Mouse (Mus musculus): ENCODE data around the gene Pml. TPM values are rescaled to one million over a fixed set of nuclear protein-coding genes. Genes with fewer than 3 reads are reported as not detected.
"Not testable (repeated sequence)": the region's sequence is repeated elsewhere in the genome, so short reads cannot be mapped to it uniquely, and the experiment has no call there.

The Pml gene
- total RNA-seq, 2 experiments from 2014 or later: 13.0 to 18.2 TPM

GRCm38 (mm10) chr9:58272855-58273254 is 23.3 kb upstream of the Pml start:
- intact Hi-C loops (cut with DNase I): no loop called here
- no peak for DNase-seq (ENCODE audit: low spot score in 2 of 2)

- intact Hi-C loops (cut with DNase I): no loop called here
- DNase-seq (ENCODE audit: low spot score in 2 of 2): no peak
Measured at GRCm38 (mm10) chr9:58272068-58272541, 22.5 kb upstream of the Pml start.

GRCm38 (mm10) chr9:58271551-58271950 is 22.0 kb upstream of the Pml start:
- intact Hi-C loops (cut with DNase I): loop anchor here (2.0 kb wide), 1 partner anchor 45 kb away; no protein-coding TSS in a partner anchor

GRCm38 (mm10) chr9:58271109-58271508 is 21.5 kb upstream of the Pml start:
- intact Hi-C loops (cut with DNase I): loop anchor here (2.0 kb wide), 1 partner anchor 44 kb away; no protein-coding TSS in a partner anchor
- no peak for DNase-seq (ENCODE audit: low spot score in 2 of 2)

More at GRCm38 (mm10) chr9:58271551-58271950, 22.0 kb upstream of the Pml start:
- not testable (repeated sequence) for DNase-seq (ENCODE audit: low spot score in 2 of 2)

DNA sequence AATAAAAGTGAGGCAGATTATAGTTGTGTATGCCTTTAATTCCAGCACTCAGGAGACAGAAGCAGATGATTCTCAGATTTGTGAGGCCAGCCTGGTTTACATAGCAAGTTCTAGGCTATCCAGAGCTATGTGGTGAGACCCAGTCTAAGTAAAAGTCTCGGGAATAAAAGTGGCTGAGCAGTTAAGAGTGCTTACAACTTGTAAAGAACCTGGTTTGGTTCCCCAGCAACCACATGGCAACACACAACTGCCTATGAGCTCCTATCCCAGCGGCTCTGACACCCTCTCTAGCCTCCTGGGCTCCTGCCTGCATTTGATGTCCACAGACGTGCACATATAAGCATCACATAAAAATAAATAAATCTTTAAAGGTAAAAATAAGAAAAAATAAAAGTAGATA is 20.5 kb upstream of the Pml start:
- intact Hi-C loops (cut with DNase I): loop anchor here (2.0 kb wide), 1 partner anchor 43 kb away; no protein-coding TSS in a partner anchor
- DNase-seq (ENCODE audit: low spot score in 2 of 2): no peak

GRCm38 (mm10) chr9:58268384-58269313 is 19.1 kb upstream of the Pml start:
- intact Hi-C loops (cut with DNase I): no loop called here
- DNase-seq (ENCODE audit: low spot score in 2 of 2): peak; percentile 49 to 57

GRCm38 (mm10) chr9:58267046-58267445 is 17.5 kb upstream of the Pml start:
- intact Hi-C loops (cut with DNase I): no loop called here
- DNase-seq (ENCODE audit: low spot score in 2 of 2): no peak

DNA sequence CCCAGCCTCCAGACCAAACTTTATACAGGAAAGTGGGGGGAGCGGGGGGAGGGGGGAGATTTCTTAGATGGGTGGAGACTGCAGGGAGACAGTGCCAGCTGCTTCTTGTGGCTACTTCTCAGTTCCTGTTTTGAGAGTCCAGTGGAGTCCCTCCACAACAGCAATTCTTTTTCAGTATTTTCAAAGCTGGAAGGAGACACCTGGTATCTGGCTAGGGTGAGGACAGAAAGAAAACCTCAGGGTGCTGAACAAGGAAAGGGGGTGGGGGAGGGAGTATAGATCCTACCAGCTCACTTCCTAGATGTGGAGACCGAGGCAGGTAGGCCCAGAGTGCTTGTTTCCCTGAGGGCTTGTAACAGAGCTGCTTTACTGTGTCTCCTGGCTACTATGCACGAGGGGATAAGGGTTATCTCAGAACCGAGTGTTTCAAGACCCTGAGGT is 17.0 kb upstream of the Pml start:
- no peak for DNase-seq (ENCODE audit: low spot score in 2 of 2)
- intact Hi-C loops (cut with DNase I): no loop called here

DNA sequence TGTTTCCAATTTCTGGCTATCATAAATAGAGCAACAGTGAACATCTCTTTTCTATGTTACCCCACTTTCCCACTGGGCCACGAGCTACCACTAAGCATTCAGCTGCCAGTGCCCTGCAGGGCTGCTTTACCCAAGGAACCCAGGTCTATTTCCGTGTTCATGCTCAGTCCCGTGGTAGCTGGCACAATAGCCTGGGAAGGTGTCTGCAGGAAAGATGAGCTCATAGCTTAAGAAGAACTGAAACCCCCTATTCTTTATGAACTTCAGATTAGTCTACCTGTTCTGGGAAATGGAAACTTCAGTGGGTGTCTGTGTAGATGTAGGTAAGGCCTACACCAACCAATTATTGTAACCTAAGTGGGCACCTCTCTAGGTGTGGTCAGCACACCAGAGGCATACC is 15.8 kb upstream of the Pml start:
- DNase-seq (ENCODE audit: low spot score in 2 of 2): no peak
- intact Hi-C loops (cut with DNase I): no loop called here

- intact Hi-C loops (cut with DNase I): no loop called here
- peak in 1 of 2 experiments; percentile 52 for DNase-seq (ENCODE audit: low spot score in 2 of 2)
Measured at GRCm38 (mm10) chr9:58262507-58262906, 12.9 kb upstream of the Pml start.

- intact Hi-C loops (cut with DNase I): no loop called here
- no peak for DNase-seq (ENCODE audit: low spot score in 2 of 2)
Measured at GRCm38 (mm10) chr9:58255704-58256685, 6.4 kb upstream of the Pml start.

GRCm38 (mm10) chr9:58255105-58255504 is 5.5 kb upstream of the Pml start:
- DNase-seq (ENCODE audit: low spot score in 2 of 2): no peak
- intact Hi-C loops (cut with DNase I): no loop called here

GRCm38 (mm10) chr9:58253805-58254122 is 4.2 kb upstream of the Pml start:
- DNase-seq (ENCODE audit: low spot score in 2 of 2); intact Hi-C loops (cut with DNase I): not testable (repeated sequence)

GRCm38 (mm10) chr9:58253033-58253804 is 3.6 kb upstream of the Pml start, which contains the start of gene Stoml1:
Stoml1 (plus strand) TSS chr9:58253164.
- intact Hi-C loops (cut with DNase I): no loop called here
- peak; percentile 91 to 96 for DNase-seq (ENCODE audit: low spot score in 2 of 2)

- intact Hi-C loops (cut with DNase I); DNase-seq (ENCODE audit: low spot score in 2 of 2): not testable (repeated sequence)
Measured at GRCm38 (mm10) chr9:58250730-58251129, 1.1 kb upstream of the Pml start.

DNA sequence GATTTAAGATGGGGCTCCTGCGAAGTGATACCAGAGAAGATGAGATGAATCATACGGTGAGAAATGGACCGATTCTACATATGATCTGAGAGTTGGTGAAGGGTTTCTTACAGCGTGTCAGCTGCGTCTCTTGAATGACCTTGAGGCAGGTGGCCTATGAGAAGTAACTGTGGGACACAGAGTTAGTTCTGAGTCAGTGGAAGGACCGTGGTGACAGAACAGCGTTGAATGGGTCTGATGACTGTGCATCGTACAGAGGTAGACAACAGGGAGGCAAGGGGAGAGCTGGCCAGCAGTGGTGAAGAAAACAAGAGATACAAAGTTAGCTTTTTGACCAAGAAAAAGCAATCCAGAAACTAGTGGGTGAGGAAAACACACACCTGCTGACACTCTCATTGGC is 736 bp upstream of the Pml start:
- intact Hi-C loops (cut with DNase I): no loop called here
- no peak for DNase-seq (ENCODE audit: low spot score in 2 of 2)

GRCm38 (mm10) chr9:58248746-58249413 is 706 bp downstream of the Pml start:
- DNase-seq (ENCODE audit: low spot score in 2 of 2): no peak
- intact Hi-C loops (cut with DNase I): no loop called here

DNA sequence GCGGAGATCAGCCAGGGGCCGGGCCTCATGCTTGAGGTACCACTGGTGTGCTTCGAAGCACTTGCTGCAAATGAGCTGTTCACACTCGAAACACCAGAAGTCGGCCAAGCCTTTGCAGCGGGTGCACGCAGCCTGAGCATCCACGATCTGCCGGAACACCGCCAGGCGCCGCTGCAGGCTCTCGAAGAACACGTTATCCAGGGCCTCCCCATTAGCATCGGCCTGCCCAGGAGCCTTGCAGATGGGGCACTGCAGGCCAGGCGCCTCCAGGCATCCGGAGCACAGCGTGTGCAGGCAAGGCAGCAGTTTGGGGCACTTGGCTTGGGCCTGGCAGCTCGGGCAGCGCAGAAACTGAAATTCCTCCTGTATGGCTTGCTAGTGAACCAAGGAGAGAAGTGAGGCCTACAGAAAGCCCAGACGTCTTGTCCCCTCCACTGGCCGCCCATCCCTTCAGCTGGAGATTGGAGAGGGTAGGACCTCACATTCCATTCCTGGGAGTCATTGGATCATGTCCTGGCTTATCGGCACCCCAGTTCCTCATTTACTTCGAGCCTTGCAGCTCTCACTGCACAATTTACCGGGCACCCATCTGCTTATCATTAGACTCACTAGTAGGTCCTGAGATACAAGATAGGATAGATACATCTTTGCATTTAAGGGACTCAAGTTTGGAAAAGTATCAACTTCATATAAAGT is 2.4 kb downstream of the Pml start:
- intact Hi-C loops (cut with DNase I): no loop called here
- DNase-seq (ENCODE audit: low spot score in 2 of 2): peak; percentile 77 to 86

Data from left cerebral cortex, postnatal 25 days (tissue).